Mouse (Mus musculus) stomach, postnatal 0 days (tissue): ENCODE data around the gene Brwd1.
"Not testable (repeated sequence)": the region's sequence is repeated elsewhere in the genome, so short reads cannot be mapped to it uniquely, and the experiment has no call there.

Experiments used
- CTCF ChIP-seq: IDR thresholded peaks from 2 replicates; pipeline ENCODE4 v1.5.1; 2016; ENCODE audit warnings: antibody characterized with exemption, low read depth, mild to moderate bottlenecking, moderate library complexity
- EP300 ChIP-seq: optimal IDR thresholded peaks from 2 replicates; pipeline ENCODE3; 2016; ENCODE audit warnings: antibody characterized with exemption

GRCm38 (mm10) chr16:96004278-96004677 is 78.0 kb downstream of the Brwd1 start:
- not testable (repeated sequence) for TF ChIP-seq CTCF, EP300
